Mouse (Mus musculus): ENCODE measurements at regions not wholly inside any gene's neighbourhood (a gene's known extent, or its start where the extent isn't known, plus 50 kb on each side); places are given as distances from the start of the nearest gene placed in this dataset.

DNA sequence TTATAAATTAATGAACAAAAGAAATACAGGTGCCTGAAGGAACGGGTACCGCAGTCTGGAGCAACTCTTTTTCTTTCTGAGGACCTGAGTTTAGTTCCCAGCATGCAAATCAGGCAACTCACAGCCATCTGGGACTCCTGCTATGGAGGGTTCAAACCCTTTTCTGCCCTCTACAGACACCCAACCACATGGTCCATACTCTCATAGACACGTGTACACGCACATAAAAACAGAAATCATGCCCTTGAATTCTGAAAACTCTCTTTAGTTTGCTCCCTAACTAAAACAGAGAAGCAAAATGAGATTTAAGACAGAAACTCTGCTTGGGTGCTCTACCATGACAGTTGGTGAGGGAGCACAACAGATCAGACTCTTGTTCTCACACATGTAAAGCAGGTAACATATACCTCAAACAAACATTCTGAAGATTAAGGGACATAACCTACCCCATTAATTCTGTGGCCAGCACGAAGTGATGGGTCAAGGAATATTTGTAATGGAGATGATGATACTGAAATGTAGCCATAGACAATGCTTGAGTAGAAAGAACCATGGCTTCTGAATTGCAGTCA lies 233.3 kb downstream of the Gm7489 start:
- TF ChIP-seq CTCF (IDR thresholded peaks at IDR 0.05; ENCODE audit: low read depth, low read length) (no peak), GATA1 (IDR thresholded peaks at IDR 0.05; ENCODE audit: borderline replicate concordance, low read length) (no peak), POLR2AphosphoS5 (IDR thresholded peaks at IDR 0.05; ENCODE audit: insufficient replicate concordance, low read depth, low read length) (no peak), GATA2 (IDR thresholded peaks at IDR 0.05; ENCODE audit: borderline replicate concordance, low read depth, low read length) (no peak)
